Mouse (Mus musculus) midbrain, embryonic 14.5 days (tissue): ENCODE measurements around the gene Glb1. TPM values are rescaled to one million over a fixed set of nuclear protein-coding genes. Genes with fewer than 3 reads are reported as not detected.

Experiments used
- ATAC-seq: fragments of 200-750 bp; cut with Nextera tagmentation; 2 replicates; pipeline ENCODE4 v1.8.0; 2017; ENCODE audit warnings: moderate number of reproducible peaks, moderate library complexity; ENCODE audit not compliant: low FRiP score, low TSS enrichment
- DNase-seq: peaks from one replicate; pipeline ENCODE4 v3.0.0-alpha.2; 2015
- H3K27ac ChIP-seq: fragments of 300-500 bp; sonication (generic); replicated peaks from 2 replicates; pipeline ENCODE4 v1.5.1; 2014; ENCODE audit warnings: mild to moderate bottlenecking, low read depth, low read length, moderate library complexity
- H3K27me3 ChIP-seq: fragments of 300-500 bp; sonication (generic); 2 replicates; pipeline ENCODE4 v1.6.1; 2014; ENCODE audit warnings: low read length, control low read depth, mixed read lengths; ENCODE audit not compliant: control insufficient read depth, insufficient read depth
- H3K36me3 ChIP-seq: fragments of 300-500 bp; sonication (generic); 2 replicates; pipeline ENCODE4 v1.6.1; 2014; ENCODE audit warnings: low read length, control low read depth; ENCODE audit not compliant: control insufficient read depth, insufficient read depth
- H3K4me1 ChIP-seq: fragments of 300-500 bp; sonication (generic); 2 replicates; pipeline ENCODE4 v1.6.1; 2014; ENCODE audit warnings: mild to moderate bottlenecking, antibody characterized with exemption, low read length, control low read depth; ENCODE audit not compliant: control insufficient read depth, insufficient read depth
- H3K4me2 ChIP-seq: fragments of 300-500 bp; sonication (generic); 2 replicates; pipeline ENCODE4 v1.6.1; 2014; ENCODE audit warnings: mild to moderate bottlenecking, low read length, moderate library complexity
- H3K4me3 ChIP-seq: fragments of 300-500 bp; sonication (generic); replicated peaks from 2 replicates; pipeline ENCODE4 v1.5.1; 2014; ENCODE audit warnings: low read depth, low read length
- H3K9ac ChIP-seq: fragments of 300-500 bp; sonication (generic); replicated peaks from 2 replicates; pipeline ENCODE4 v1.6.1; 2014; ENCODE audit warnings: mild to moderate bottlenecking, low read length, moderate library complexity
- H3K9me3 ChIP-seq: fragments of 300-500 bp; sonication (generic); 2 replicates; pipeline ENCODE4 v1.6.1; 2016; ENCODE audit warnings: low read length, control low read depth, mixed read lengths; ENCODE audit not compliant: control insufficient read depth
- WGBS: fragments of 180-500 bp; shearing (Covaris S2); extraction: QIAGEN DNeasy Blood & Tissue Kit; methylation state at CpG from one replicate; pipeline ENCODE4 v1.1.7; 2014; 5-methylcytosine and 5-hydroxymethylcytosine counted together
- polyA plus RNA-seq: library from polyadenylated mRNA; unstranded; fragments of >200 nt; fragmentation: Nextera tagmentation; extraction: Ambion mirVana; gene quantifications from 2 replicates; pipeline ENCODE4 v1.2.1, GENCODE M21; 2014

Glb1 gene
- polyA plus RNA-seq, 1 experiment from 2014 or later = 27.9 TPM

DNA sequence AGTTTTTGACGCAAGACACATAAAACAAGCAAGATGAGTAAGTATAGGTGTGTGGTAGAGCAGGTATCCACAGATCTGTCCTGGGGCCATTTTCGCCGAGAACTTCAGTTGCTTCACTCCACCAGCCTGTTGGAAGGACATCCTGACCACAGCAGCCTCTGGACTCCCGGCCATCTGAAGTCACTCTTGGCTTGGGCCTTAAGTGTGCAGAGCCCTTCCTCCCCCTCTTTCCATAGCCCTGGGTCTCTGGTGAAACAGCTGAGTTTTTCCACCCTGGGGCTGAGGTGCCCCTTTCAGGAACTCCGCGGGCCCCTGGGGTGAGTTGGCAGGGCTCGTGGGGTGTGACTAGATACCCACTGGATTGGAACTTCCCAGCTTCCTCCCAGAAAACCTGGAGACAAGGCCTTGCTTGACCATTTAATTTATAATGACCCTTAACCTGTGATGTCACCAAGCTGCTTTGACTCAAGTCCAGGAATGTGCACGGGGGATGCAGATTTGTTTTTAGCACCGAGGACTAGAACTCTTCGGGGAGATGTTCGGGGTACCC is 9.5 kb downstream of the Glb1 start:
- no peak overlapping the region for H3K4me3 ChIP-seq
- no peak overlapping the region for H3K4me2 ChIP-seq
- 94% methylated on average over 11 of the region's 11 CpGs for WGBS
- ATAC-seq = no peak
- H3K9ac ChIP-seq = no peak overlapping the region
- H3K9me3 ChIP-seq = no peaks in the 10 kb centered on the region
- no peak overlapping the region for H3K27ac ChIP-seq
- H3K27me3 ChIP-seq = no peaks in the 10 kb centered on the region
- no peak for DNase-seq
- peaks cover 16% of the 10 kb centered on the region for H3K36me3 ChIP-seq
- no peaks in the 10 kb centered on the region for H3K4me1 ChIP-seq

DNA sequence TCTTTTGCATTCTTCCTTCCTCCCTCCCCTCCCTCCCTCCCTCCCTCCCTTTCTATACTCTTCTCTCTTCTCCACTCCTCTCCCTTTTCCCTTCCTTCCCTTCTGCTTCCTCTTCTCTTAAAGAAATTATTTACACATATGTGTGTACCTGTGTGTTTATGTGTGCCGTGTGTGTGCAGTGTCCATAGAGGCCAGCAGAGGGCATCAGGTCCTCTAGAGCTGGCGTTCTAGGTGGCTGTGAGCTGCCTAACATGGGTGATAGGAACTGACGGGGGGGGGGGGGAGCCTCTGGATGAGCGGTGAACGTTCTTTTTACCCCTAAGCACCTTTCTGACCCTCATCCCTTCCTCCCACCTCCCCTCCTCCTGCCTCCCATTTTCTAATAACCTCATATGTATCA is 10.4 kb downstream of the Glb1 start:
- 92% methylated on average over 5 of the region's 5 CpGs for WGBS
- no peak overlapping the region for H3K4me2 ChIP-seq
- 0 out of 2 replicates have a peak, but pooled peaks cover 11% of the 10 kb centered on the region for H3K36me3 ChIP-seq
- no peaks in the 10 kb centered on the region for H3K4me1 ChIP-seq
- no peak overlapping the region for H3K9ac ChIP-seq
- H3K4me3 ChIP-seq = no peak overlapping the region
- no peak overlapping the region for H3K27ac ChIP-seq
- no peaks in the 10 kb centered on the region for H3K27me3 ChIP-seq
- no peaks in the 10 kb centered on the region for H3K9me3 ChIP-seq
- no peak for DNase-seq
- no peak for ATAC-seq

DNA sequence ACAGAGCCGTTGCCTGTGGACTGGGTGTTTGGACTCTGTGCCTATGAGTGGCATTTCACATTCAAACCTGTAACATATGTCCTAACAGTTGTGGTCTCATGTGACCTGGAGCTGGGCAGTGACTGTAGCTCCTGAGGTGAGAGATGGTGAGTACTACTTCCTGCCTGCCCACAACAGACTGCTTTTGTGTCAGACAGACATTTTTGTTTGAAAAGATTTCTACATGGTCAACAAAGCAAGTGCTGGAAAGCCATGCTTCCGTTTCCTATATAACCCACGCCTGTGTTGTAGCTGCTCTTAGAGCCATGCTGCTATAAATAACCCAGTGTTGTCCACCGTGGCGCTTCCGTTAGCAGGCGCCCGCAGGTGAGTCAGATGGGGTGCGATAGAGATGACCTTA is 11.5 kb downstream of the Glb1 start:
- WGBS = 97% methylated on average over 9 of the region's 9 CpGs
- Histone ChIP-seq H3K4me3 (no peak overlapping the region), H3K9ac (no peak overlapping the region), H3K9me3 (no peaks in the 10 kb centered on the region), H3K4me1 (no peaks in the 10 kb centered on the region), H3K27me3 (no peaks in the 10 kb centered on the region), H3K4me2 (no peak overlapping the region), H3K27ac (no peak overlapping the region), H3K36me3 (0 out of 2 replicates have a peak, but pooled peaks cover 9% of the 10 kb centered on the region)
- DNase-seq (no peak), ATAC-seq (no peak)

DNA sequence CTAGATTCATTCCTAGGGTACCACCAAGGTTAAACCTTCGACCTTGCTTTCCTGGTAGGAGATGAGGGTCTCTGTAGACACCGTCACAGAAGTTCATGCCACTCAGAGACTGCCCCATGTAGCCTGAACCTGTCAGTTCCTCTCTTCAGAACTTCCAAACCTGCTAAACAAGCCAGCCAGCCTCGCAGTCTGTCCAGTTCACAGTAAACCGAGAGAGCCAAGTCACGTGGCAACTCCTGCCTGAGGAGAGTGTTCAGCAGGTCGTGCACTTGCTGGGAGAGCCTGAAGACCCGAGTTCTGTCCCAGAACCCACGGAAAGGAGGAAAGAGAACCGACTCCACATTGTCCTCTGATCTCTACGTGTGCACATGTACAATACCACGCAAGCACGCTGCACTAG is 13.0 kb downstream of the Glb1 start:
- WGBS = 89% methylated on average over 12 of the region's 12 CpGs
- H3K4me3 ChIP-seq = no peak overlapping the region
- no peak overlapping the region for H3K27ac ChIP-seq
- DNase-seq = no peak
- H3K4me2 ChIP-seq = no peak overlapping the region
- H3K9ac ChIP-seq = no peak overlapping the region
- H3K9me3 ChIP-seq = no peaks in the 10 kb centered on the region
- no peak for ATAC-seq
- no peaks in the 10 kb centered on the region for H3K27me3 ChIP-seq
- no peaks in the 10 kb centered on the region for H3K4me1 ChIP-seq
- 0 out of 2 replicates have a peak, but pooled peaks cover 6% of the 10 kb centered on the region for H3K36me3 ChIP-seq

GRCm38 (mm10) chr9:114415701-114416100 is 14.8 kb downstream of the Glb1 start:
- Histone ChIP-seq H3K4me2 (no peak overlapping the region), H3K27me3 (no peaks in the 10 kb centered on the region), H3K27ac (no peak overlapping the region), H3K9ac (no peak overlapping the region), H3K4me3 (no peak overlapping the region), H3K36me3 (0 out of 2 replicates have a peak, but pooled peaks cover 3% of the 10 kb centered on the region), H3K4me1 (no peaks in the 10 kb centered on the region), H3K9me3 (no peaks in the 10 kb centered on the region)
- no peak for ATAC-seq
- 25% methylated on average over 11 of the region's 11 CpGs for WGBS
- DNase-seq = peak; percentile 87

GRCm38 (mm10) chr9:114416646-114417517 is 16.0 kb downstream of the Glb1 start:
- WGBS = 94% methylated on average over 21 of the region's 21 CpGs
- Histone ChIP-seq H3K9me3 (no peaks in the 10 kb centered on the region), H3K9ac (no peak overlapping the region), H3K27ac (no peak overlapping the region), H3K4me2 (no peak overlapping the region), H3K36me3 (0 out of 2 replicates have a peak, but pooled peaks cover under 1% of the 10 kb centered on the region), H3K27me3 (no peaks in the 10 kb centered on the region), H3K4me1 (no peaks in the 10 kb centered on the region), H3K4me3 (no peak overlapping the region)
- ATAC-seq (no peak), DNase-seq (no peak)

DNA sequence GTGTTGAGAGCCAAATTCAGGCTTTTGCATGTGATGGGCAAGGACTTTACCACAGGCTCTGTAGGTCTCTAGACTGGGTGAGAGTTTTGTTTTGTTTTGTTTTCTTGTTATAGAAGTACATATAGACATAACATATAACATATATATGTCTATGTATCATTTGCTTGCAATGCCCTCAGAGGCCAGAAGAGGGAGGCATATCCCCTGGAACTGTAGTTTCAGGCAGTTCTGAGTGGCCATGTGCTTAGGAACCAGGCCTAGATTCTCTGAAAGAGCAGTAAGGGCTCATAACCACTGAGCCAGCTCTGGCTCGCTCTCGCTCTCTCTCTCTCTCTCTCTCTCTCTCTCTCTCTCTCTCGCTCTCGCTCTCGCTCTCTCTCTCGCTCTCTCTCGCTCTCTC is 17.3 kb downstream of the Glb1 start:
- DNase-seq (peak; percentile 64), ATAC-seq (no peak)
- no peaks in the 10 kb centered on the region for H3K9me3 ChIP-seq
- H3K27me3 ChIP-seq = no peaks in the 10 kb centered on the region
- no peak overlapping the region for H3K4me2 ChIP-seq
- no peaks in the 10 kb centered on the region for H3K36me3 ChIP-seq
- no peak overlapping the region for H3K4me3 ChIP-seq
- H3K4me1 ChIP-seq = no peaks in the 10 kb centered on the region
- WGBS = 80% methylated on average over 7 of the region's 7 CpGs
- no peak overlapping the region for H3K9ac ChIP-seq
- no peak overlapping the region for H3K27ac ChIP-seq

GRCm38 (mm10) chr9:114420443-114420842 is 19.6 kb downstream of the Glb1 start:
- no peak overlapping the region for H3K4me3 ChIP-seq
- H3K4me1 ChIP-seq = no peaks in the 10 kb centered on the region
- H3K9me3 ChIP-seq = no peaks in the 10 kb centered on the region
- H3K9ac ChIP-seq = no peak overlapping the region
- H3K36me3 ChIP-seq = 0 out of 2 replicates have a peak, but pooled peaks cover 4% of the 10 kb centered on the region
- DNase-seq = no peak
- H3K4me2 ChIP-seq = no peak overlapping the region
- H3K27ac ChIP-seq = no peak overlapping the region
- H3K27me3 ChIP-seq = no peaks in the 10 kb centered on the region
- no peak for ATAC-seq
- 78% methylated on average over 8 of the region's 8 CpGs for WGBS

- Histone ChIP-seq H3K9me3 (no peaks in the 10 kb centered on the region), H3K36me3 (0 out of 2 replicates have a peak, but pooled peaks cover 9% of the 10 kb centered on the region), H3K27ac (no peak overlapping the region), H3K27me3 (no peaks in the 10 kb centered on the region), H3K9ac (no peak overlapping the region), H3K4me2 (no peak overlapping the region), H3K4me3 (no peak overlapping the region), H3K4me1 (no peaks in the 10 kb centered on the region)
- WGBS = 71% methylated on average over 3 of the region's 3 CpGs
- ATAC-seq (no peak), DNase-seq (no peak)
These were observed 20.2 kb downstream of the Glb1 start for GRCm38 (mm10) chr9:114421045-114421444.
